Mouse (Mus musculus): ENCODE results near the gene Tspyl4.

DNA sequence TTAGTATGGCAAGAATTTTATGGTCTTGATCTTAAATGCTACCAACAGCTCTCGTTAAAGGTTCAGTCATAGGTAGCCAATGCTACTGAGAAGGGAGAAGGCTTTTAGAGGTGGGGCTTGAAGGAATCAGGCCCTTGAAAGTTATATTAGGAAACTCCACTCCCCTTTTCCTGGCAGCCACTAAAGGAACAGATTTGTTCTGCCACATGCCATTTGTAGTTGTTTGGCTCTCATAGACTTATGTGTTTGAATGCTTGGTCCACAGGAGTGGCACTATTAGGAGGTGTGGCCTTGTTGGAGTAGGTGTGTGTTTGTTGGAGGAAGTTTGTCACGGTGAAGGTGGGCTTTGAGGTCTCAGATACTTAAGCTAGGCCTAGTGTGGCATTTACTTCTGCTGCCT, 23.6 kb downstream of the Tspyl4 start:
- TF ChIP-seq CTCF (IDR thresholded peaks at IDR 0.05; ENCODE audit: borderline replicate concordance, insufficient read depth, low read depth, low read length) (no peak), POLR2A (IDR thresholded peaks at IDR 0.05; ENCODE audit: borderline replicate concordance, insufficient read depth, low read length) (no peak)

Measured in cerebellum, adult 2 months (tissue).